Mouse (Mus musculus): Measurements from ENCODE around the gene Sfxn1.

DNA sequence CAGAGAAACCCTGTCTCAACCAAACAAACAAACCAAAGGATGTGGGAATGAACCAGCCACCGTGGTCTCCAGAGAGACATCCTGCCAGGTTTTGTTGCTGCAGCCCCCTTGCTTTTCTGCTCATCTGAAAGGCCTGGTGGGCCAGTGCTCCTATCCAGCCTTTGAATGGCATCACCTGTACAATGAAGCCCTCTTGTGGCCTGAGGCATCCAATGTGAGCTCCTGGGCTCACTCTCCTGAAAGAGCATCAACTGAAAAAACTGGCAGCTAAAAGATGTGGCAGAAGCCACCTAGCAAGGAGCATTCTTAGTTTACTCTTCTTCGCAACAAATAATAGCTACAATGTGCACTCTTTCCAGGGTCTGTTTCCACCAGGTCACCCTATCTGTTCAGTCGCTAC is 9.6 kb upstream of the Sfxn1 start:
- TF ChIP-seq GATA1 (IDR thresholded peaks at IDR 0.05; ENCODE audit: low read length) (no peak), TAL1 (IDR thresholded peaks at IDR 0.05; ENCODE audit: low read length) (no peak)
